Mouse (Mus musculus) stomach, postnatal 0 days (tissue): Measurements from ENCODE around the gene Mbnl3. TPM values are rescaled to one million over a fixed set of nuclear protein-coding genes. Genes with fewer than 3 reads are reported as not detected.
A peak's percentile ranks its signal among the peaks of the same experiment; 100 is the strongest.

Source experiments
- ATAC-seq: fragments of 200-750 bp; cut with Nextera tagmentation; 2 replicates; pipeline ENCODE4 v1.8.0; 2017; ENCODE audit not compliant: low FRiP score, low TSS enrichment
- DNase-seq: peaks from one replicate; pipeline ENCODE4 v3.0.0-alpha.2; 2016; ENCODE audit warnings: low spot score
- H3K27ac ChIP-seq: fragments of 300-500 bp; sonication (generic); replicated peaks from 2 replicates; pipeline ENCODE4 v1.5.1; 2014; ENCODE audit warnings: mild to moderate bottlenecking, control low read depth
- H3K27me3 ChIP-seq: fragments of 300-500 bp; sonication (generic); 2 replicates; pipeline ENCODE4 v1.6.1; 2014; ENCODE audit warnings: low read length; ENCODE audit not compliant: control insufficient read depth, insufficient read depth
- H3K36me3 ChIP-seq: fragments of 300-500 bp; sonication (generic); 2 replicates; pipeline ENCODE4 v1.6.1; 2014; ENCODE audit warnings: low read length, mixed read lengths; ENCODE audit not compliant: control insufficient read depth, insufficient read depth
- H3K4me1 ChIP-seq: fragments of 300-500 bp; sonication (generic); replicated peaks from 2 replicates; pipeline ENCODE4 v1.6.1; 2014; ENCODE audit warnings: antibody characterized with exemption; ENCODE audit not compliant: control insufficient read depth, insufficient read depth
- H3K4me2 ChIP-seq: fragments of 300-500 bp; sonication (generic); replicated peaks from 2 replicates; pipeline ENCODE4 v1.6.1; 2014; ENCODE audit warnings: low read depth, mild to moderate bottlenecking, control low read depth, moderate library complexity
- H3K4me3 ChIP-seq: fragments of 300-500 bp; sonication (generic); 2 replicates; pipeline ENCODE4 v1.5.1; 2014; ENCODE audit warnings: low read depth, low read length, control low read depth
- H3K9ac ChIP-seq: fragments of 300-500 bp; sonication (generic); 2 replicates; pipeline ENCODE4 v1.6.1; 2014; ENCODE audit warnings: mild to moderate bottlenecking, low read length, control low read depth, mixed read lengths
- H3K9me3 ChIP-seq: fragments of 300-500 bp; sonication (generic); 2 replicates; pipeline ENCODE4 v1.6.1; 2016; ENCODE audit warnings: low read length; ENCODE audit not compliant: control insufficient read depth
- CTCF ChIP-seq: IDR thresholded peaks from 2 replicates; pipeline ENCODE4 v1.5.1; 2016; ENCODE audit warnings: antibody characterized with exemption, low read depth, mild to moderate bottlenecking, moderate library complexity
- EP300 ChIP-seq: optimal IDR thresholded peaks from 2 replicates; pipeline ENCODE3; 2016; ENCODE audit warnings: antibody characterized with exemption
- WGBS: fragments of 180-500 bp; shearing (Covaris S2); extraction: QIAGEN DNeasy Blood & Tissue Kit; methylation state at CpG from one replicate; pipeline ENCODE4 v1.1.7; 2014; 5-methylcytosine and 5-hydroxymethylcytosine counted together
- polyA plus RNA-seq: library from polyadenylated mRNA; unstranded; fragments of >200 nt; fragmentation: Nextera tagmentation; extraction: Ambion mirVana; gene quantifications from 2 replicates; pipeline ENCODE4 v1.2.1, GENCODE M21; 2015

The Mbnl3 gene
- 5.3 and 6.2 TPM in 2 replicates for polyA plus RNA-seq

DNA sequence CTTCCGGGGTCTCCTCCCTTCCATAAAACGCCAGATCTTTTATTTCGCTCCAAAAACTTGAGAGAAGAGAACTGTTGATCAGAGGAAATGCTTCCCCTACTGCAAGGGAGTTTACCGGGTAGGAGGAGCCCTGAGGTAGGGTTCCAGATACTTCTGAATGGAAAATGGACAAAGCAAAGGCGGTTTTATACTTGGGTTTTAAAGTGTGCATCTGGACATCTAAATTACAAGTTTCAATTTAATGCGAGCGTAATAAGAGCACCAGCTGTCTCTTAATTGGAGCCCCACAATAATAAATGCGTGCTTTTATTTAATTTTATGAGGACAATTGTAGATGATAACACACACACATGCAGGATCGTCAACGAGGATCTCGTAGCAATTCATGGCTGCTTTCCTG, at the start of gene Mbnl3:
Mbnl3 (minus strand) TSS at position 101 of the 400 bp plus-strand sequence.
- peak within 1 kb of the TSS; percentile 53 for H3K9ac ChIP-seq
- no peaks in the 10 kb centered on the region for H3K4me1 ChIP-seq
- H3K4me3 ChIP-seq: peak within 1 kb of the TSS; percentile 52
- H3K36me3 ChIP-seq: no peaks in the 10 kb centered on the region
- H3K27me3 ChIP-seq: no peaks in the 10 kb centered on the region
- peak within 1 kb of the TSS; percentile 69 for H3K27ac ChIP-seq
- no peaks in the 10 kb centered on the region for H3K9me3 ChIP-seq
- 37% methylated on average over 11 of the region's 11 CpGs for WGBS
- peak within 1 kb of the TSS; percentile 69 for H3K4me2 ChIP-seq
- DNase-seq (no peak), ATAC-seq (no peak)
- TF ChIP-seq CTCF (no peak), EP300 (no peak)

DNA sequence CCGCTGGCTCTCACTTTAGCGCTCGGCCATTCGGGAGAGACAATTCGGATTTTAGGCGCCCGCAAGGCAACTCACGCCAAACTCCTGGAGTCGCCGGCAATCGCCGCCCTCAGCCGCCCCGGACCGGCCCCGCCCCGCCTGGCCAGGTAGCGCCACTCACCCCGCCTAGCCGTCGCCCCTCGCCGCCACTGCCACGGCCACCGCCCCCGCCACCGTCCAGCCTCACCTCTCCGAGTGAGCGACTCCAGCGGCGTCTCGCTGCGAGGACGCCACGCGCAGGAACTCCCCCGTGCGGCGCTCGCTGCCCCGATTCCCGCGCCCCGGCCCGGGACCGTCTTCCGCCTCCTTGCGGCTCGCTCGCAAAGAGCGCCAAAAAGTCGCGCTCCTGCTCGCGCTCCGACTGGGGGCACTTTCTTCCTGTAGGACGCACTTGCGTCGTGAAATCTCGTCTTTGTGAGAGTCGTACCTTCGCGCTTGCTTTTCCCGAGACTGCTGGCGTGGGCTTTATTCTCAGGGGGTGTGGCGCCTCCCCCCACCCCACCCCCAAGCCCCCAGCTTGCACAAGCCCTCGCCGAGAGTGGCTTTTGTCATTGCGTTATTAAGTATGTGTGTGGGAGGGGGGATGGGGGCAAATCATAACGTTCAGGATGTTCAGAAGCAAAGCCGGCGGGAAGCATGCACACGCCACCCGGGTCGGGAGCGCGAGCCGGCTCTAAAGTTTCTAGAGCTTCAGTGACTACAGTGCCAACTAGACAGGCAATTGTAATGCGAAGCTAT, 596 bp downstream of the Mbnl3 start:
- H3K9me3 ChIP-seq: no peaks in the 10 kb centered on the region
- ATAC-seq (peak; percentile 80), DNase-seq (peak; percentile 69)
- no peaks in the 10 kb centered on the region for H3K36me3 ChIP-seq
- H3K4me1 ChIP-seq: no peaks in the 10 kb centered on the region
- peak overlapping the region; percentile 69 for H3K27ac ChIP-seq
- H3K9ac ChIP-seq: peak overlapping the region; percentile 53
- no peaks in the 10 kb centered on the region for H3K27me3 ChIP-seq
- peak overlapping the region; percentile 69 for H3K4me2 ChIP-seq
- 21% methylated on average over 50 of the region's 79 CpGs for WGBS
- TF ChIP-seq EP300 (no peak), CTCF (peak; percentile 72)
- H3K4me3 ChIP-seq: peak overlapping the region; percentile 52

DNA sequence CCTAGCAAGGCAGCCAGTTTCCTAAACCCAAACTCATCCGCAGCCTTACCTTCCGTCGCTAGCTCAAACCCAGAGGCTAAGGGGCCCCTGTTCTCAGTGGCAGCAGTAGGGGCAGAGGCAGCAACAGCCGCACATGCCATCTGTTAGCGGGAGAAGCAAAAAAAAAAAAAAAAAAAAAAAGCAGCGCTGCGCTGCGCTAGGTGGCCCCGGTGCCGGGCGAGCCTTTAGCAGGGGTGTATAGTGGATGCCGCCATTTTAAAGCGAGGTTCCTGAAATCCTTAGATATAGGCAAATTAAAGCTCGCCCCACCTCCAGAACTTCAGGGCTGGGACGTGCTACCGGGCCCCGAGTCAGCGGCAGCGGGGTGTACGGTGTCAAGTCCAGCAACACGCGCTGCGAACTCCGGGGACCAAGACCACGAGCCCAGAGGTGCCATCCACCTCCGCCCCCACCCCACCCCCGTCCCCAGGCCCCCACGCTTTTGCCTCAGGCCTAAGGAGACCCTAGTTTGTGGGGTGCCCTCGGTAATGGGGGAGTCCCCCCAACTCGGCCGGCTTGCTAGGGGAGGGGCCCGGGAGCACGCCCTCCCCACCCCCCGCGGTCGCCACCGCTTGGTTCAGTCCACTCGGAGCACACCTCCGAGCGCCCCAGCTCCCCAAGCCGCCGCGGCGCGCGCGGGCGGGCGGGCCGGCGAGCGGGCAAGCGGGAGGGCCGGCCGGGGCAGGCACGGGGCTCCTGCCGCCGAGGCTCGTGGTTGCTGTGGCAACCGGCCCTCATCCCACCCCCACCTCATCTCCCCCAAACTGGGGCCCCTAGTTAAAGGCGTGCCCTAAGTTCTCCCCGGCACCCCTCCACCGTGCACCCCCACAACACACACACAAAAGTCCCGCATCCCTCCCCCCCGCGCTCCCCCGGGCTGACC, 1.4 kb downstream of the Mbnl3 start:
- H3K4me1 ChIP-seq: no peaks in the 10 kb centered on the region
- no peaks in the 10 kb centered on the region for H3K27me3 ChIP-seq
- 13% methylated on average over 31 of the region's 67 CpGs for WGBS
- peak overlapping the region; percentile 52 for H3K4me3 ChIP-seq
- no peaks in the 10 kb centered on the region for H3K36me3 ChIP-seq
- DNase-seq (peak; percentile 77), ATAC-seq (peak; percentile 92)
- no peaks in the 10 kb centered on the region for H3K9me3 ChIP-seq
- TF ChIP-seq CTCF (no peak), EP300 (no peak)
- peak overlapping the region; percentile 53 for H3K9ac ChIP-seq
- H3K4me2 ChIP-seq: peak overlapping the region; percentile 69
- peak overlapping the region; percentile 69 for H3K27ac ChIP-seq

DNA sequence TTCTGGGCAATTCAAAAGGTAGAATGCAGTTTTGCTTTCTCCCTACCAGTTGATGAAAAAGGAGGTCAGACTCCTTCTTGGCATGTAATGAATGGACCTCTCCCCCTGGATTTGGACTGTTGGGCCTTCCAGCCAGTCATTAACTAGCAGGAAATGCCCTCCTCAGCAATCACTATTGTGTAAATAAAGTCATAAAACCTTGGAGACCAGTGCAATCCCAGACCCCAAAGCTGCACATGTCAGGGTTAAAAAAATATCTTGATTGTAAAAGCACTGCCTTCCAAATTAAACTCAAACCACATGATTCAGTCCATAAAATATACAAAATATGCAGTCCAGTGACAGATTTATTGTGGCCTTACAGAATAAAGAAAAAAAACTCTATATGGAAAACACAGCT, 9.3 kb downstream of the Mbnl3 start:
- TF ChIP-seq EP300: no peak
- TF ChIP-seq CTCF: no peak

DNA sequence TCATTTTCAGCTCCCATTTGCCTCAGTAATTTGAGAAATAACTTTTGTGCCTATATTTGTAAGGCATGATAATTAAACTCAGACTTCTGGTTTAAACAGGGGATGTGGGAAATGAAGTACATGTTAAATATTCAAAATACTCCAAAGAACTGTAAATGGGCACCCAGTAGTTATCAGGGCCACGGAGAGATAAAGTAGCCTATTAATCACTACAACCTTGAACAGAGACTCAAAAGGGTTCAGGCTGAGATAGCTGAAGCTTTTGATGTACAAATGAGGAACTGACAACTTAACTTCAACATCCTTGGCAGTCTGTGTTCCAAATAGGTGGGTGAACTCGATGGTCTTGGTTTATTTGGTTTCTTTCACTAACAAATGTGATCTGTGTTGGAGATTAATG, 34.4 kb downstream of the Mbnl3 start:
- TF ChIP-seq EP300 (no peak), CTCF (no peak)
- DNase-seq: no peak

More for the DNA sequence above, 9.3 kb downstream of the Mbnl3 start:
- no peak overlapping the region for H3K27ac ChIP-seq
- H3K4me2 ChIP-seq: no peak overlapping the region
- H3K36me3 ChIP-seq: no peaks in the 10 kb centered on the region
- no peak overlapping the region for H3K4me3 ChIP-seq
- H3K9me3 ChIP-seq: no peaks in the 10 kb centered on the region
- H3K9ac ChIP-seq: no peak overlapping the region
- no peaks in the 10 kb centered on the region for H3K4me1 ChIP-seq
- ATAC-seq: no peak
- H3K27me3 ChIP-seq: no peaks in the 10 kb centered on the region
- DNase-seq: no peak

DNA sequence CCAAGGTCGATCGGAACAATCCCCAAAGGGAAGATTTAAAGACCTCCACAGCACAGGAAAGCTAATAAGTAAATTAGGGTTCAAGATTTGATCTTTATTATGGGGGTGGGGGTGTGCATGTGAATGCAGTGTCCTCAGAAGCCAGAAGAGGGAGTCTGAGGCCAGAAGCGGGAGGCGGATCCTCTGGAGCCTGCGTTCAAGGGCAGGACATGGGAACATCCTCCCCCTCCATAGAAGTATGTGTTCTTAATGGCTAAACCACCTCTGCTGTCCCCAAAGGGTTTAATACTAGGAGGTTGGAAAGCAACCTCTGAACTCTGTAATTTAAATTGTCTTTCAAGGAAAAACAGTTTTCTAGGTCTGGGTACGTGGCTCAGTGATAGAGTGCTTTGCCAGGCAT, 34.9 kb downstream of the Mbnl3 start:
- H3K27ac ChIP-seq: no peak overlapping the region
- H3K36me3 ChIP-seq: no peaks in the 10 kb centered on the region
- H3K9ac ChIP-seq: no peak overlapping the region
- no peaks in the 10 kb centered on the region for H3K9me3 ChIP-seq
- no peaks in the 10 kb centered on the region for H3K27me3 ChIP-seq
- TF ChIP-seq CTCF (peak; percentile 57), EP300 (no peak)
- no peak overlapping the region for H3K4me2 ChIP-seq
- no peaks in the 10 kb centered on the region for H3K4me1 ChIP-seq
- ATAC-seq (no peak), DNase-seq (peak; percentile 15)
- no peak overlapping the region for H3K4me3 ChIP-seq
- 65% methylated on average over 6 of the region's 6 CpGs for WGBS

More for the DNA sequence above, 34.4 kb downstream of the Mbnl3 start:
- H3K27me3 ChIP-seq: no peaks in the 10 kb centered on the region
- H3K4me1 ChIP-seq: no peaks in the 10 kb centered on the region
- no peaks in the 10 kb centered on the region for H3K9me3 ChIP-seq
- WGBS: 48% methylated on average over 2 of the region's 2 CpGs
- no peak overlapping the region for H3K4me3 ChIP-seq
- H3K4me2 ChIP-seq: no peak overlapping the region
- no peak for ATAC-seq
- no peak overlapping the region for H3K9ac ChIP-seq
- H3K36me3 ChIP-seq: no peaks in the 10 kb centered on the region
- H3K27ac ChIP-seq: no peak overlapping the region
